Mouse (Mus musculus): ENCODE measurements around the gene Adrb1.

Adrb1 gene

GRCm38 (mm10) chr19:56721387-56722211 lies at the start of gene Adrb1:
Gene Adrb1, plus strand, starts transcription at chr19:56722199.
- no peak for DNase-seq (ENCODE audit: low spot score)

- DNase-seq (ENCODE audit: low spot score): no peak
Measured at GRCm38 (mm10) chr19:56675690-56676089, 46.3 kb upstream of the Adrb1 start.

- DNase-seq (ENCODE audit: low spot score): no peak
Measured at GRCm38 (mm10) chr19:56676506-56676905, 45.5 kb upstream of the Adrb1 start.

GRCm38 (mm10) chr19:56677611-56678010 lies 44.4 kb upstream of the Adrb1 start:
- no peak for DNase-seq (ENCODE audit: low spot score)

- no peak for DNase-seq (ENCODE audit: low spot score)
Measured at GRCm38 (mm10) chr19:56678516-56678915, 43.5 kb upstream of the Adrb1 start.

GRCm38 (mm10) chr19:56679213-56679965 lies 42.6 kb upstream of the Adrb1 start:
- no peak for DNase-seq (ENCODE audit: low spot score)

GRCm38 (mm10) chr19:56679992-56680391 lies 42.0 kb upstream of the Adrb1 start:
- no peak for DNase-seq (ENCODE audit: low spot score)

- DNase-seq (ENCODE audit: low spot score): no peak
Measured at GRCm38 (mm10) chr19:56682297-56682696, 39.7 kb upstream of the Adrb1 start.

GRCm38 (mm10) chr19:56682843-56683242 lies 39.2 kb upstream of the Adrb1 start:
- DNase-seq (ENCODE audit: low spot score): no peak

- DNase-seq (ENCODE audit: low spot score): no peak
Measured at GRCm38 (mm10) chr19:56685515-56685914, 36.5 kb upstream of the Adrb1 start.

- DNase-seq (ENCODE audit: low spot score): no peak
Measured at GRCm38 (mm10) chr19:56686218-56686617, 35.8 kb upstream of the Adrb1 start.

GRCm38 (mm10) chr19:56687026-56687635 lies 34.9 kb upstream of the Adrb1 start:
- DNase-seq (ENCODE audit: low spot score): no peak

- no peak for DNase-seq (ENCODE audit: low spot score)
Measured at GRCm38 (mm10) chr19:56687676-56688075, 34.3 kb upstream of the Adrb1 start.

- no peak for DNase-seq (ENCODE audit: low spot score)
Measured at GRCm38 (mm10) chr19:56688661-56689335, 33.2 kb upstream of the Adrb1 start.

GRCm38 (mm10) chr19:56689493-56689892 lies 32.5 kb upstream of the Adrb1 start:
- no peak for DNase-seq (ENCODE audit: low spot score)

GRCm38 (mm10) chr19:56691103-56691502 lies 30.9 kb upstream of the Adrb1 start:
- no peak for DNase-seq (ENCODE audit: low spot score)

- no peak for DNase-seq (ENCODE audit: low spot score)
Measured at GRCm38 (mm10) chr19:56692451-56692850, 29.5 kb upstream of the Adrb1 start.

- no peak for DNase-seq (ENCODE audit: low spot score)
Measured at GRCm38 (mm10) chr19:56697370-56698144, 24.4 kb upstream of the Adrb1 start.

- DNase-seq (ENCODE audit: low spot score): no peak
Measured at GRCm38 (mm10) chr19:56700848-56701247, 21.2 kb upstream of the Adrb1 start.

- no peak for DNase-seq (ENCODE audit: low spot score)
Measured at GRCm38 (mm10) chr19:56701404-56702033, 20.5 kb upstream of the Adrb1 start.

GRCm38 (mm10) chr19:56702039-56702438 lies 20.0 kb upstream of the Adrb1 start:
- DNase-seq (ENCODE audit: low spot score): no peak
